Mouse (Mus musculus) frontal cortex, adult (tissue): Measurements from ENCODE around the gene Olfr767.
"Not testable (repeated sequence)": the region's sequence is repeated elsewhere in the genome, so short reads cannot be mapped to it uniquely, and the experiment has no call there.

Experiments
- ATAC-seq: cut with Nextera tagmentation; 2 replicates; pipeline ENCODE4 v1.9.2; 2017; ENCODE audit warnings: mild to moderate bottlenecking, moderate library complexity, mixed read lengths; ENCODE audit not compliant: low TSS enrichment

The Olfr767 gene

DNA sequence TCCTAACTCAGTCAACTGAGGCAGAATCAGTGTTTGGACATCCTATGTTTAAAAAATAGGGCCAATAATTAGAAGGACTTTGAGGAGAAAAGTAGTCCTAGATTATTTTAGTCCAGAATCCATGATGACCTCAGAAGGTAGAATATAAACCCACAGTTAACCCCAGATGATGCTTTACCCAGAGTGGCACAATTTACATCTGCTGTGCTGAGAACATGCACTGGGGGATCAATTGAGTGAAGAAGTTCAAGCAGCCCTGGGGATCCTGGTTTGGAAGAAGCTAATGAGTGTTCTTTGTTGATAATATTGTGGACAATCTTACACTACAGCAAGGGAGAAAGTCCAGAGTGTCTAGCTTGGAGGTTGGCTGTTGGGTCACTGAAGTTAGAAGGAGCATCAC, at the start of gene Olfr767:
TSS of gene Olfr767 (minus strand) at position 101 of the 400 bp plus-strand sequence.
- not testable (repeated sequence) for ATAC-seq

DNA sequence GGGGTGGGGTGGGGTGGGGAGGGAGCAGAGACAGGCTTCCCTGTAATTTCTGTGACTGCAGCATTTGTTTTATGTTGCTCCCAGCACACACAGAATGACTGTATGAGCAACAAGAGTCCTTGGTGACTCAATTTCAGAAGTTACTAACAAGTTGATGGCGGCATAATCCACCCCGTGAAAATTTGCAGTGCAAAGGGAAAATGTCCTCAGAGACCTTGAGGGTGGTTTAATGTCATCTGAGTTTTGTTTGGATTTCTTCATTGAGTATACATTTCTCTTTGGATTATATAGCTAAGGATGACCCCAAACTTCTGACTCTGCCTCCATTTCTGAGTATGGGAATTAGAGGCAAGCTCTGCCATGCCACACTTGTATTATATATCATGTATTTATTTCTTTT, 35.1 kb upstream of the Olfr767 start, which contains the start of gene Olfr769:
TSS of gene Olfr769 (minus strand) at position 101 of the 400 bp plus-strand sequence.
- ATAC-seq = no peak

GRCm38 (mm10) chr10:129115146-129115545, 32.4 kb upstream of the Olfr767 start:
- ATAC-seq = no peak

DNA sequence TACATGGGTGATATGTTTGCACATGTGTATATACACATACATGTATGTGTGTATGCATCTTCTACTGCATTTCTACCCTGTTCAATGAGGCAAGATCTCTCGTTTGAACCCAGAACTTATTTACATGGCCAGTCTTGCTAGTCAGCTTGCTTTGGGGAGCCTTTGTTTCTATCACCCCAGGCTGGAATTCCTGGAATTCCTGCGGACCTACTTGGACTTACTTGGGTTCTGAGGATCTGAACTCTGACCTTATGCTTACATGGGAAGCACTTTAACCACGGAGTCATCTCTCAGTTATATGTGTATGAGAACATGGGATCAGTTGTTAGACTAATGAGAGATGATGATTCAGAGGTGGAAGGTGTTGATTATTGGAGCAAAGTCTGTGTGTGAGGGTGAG, 18.5 kb upstream of the Olfr767 start:
- no peak for ATAC-seq

GRCm38 (mm10) chr10:129099275-129099674, 16.6 kb upstream of the Olfr767 start, which contains the start of gene Olfr768:
Gene Olfr768 (minus strand): TSS chr10:129099375.
- no peak for ATAC-seq

DNA sequence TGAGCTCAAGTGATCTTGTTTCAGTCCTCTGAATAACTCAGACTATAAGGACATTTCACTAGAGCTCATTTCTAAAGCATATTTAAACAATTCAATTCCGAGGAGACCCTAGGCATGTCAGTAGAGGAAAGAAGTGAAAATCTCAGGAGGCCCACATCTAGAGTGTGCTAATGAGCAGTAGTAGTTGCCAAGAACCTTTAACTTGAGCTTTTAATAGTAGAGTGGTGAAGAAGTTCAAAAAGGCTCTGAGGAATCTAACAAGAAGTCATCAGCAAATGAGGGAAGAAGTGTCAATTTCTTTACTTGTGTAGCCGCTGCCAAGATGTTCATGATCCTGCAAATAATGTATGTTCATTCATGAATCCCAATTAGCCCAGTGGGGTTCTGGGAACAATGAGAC, 13.8 kb downstream of the Olfr767 start, which contains the start of gene Olfr766-ps1:
TSS of gene Olfr766-ps1 (minus strand) at position 101 of the 400 bp plus-strand sequence.
- no peak for ATAC-seq

- not testable (repeated sequence) for ATAC-seq
Measured at GRCm38 (mm10) chr10:129049898-129050297, 32.8 kb downstream of the Olfr767 start, which contains the start of gene Olfr765. Gene Olfr765 (minus strand): TSS chr10:129049998.

GRCm38 (mm10) chr10:129039796-129040195, 42.9 kb downstream of the Olfr767 start, which contains the start of gene Olfr764-ps1:
Gene Olfr764-ps1 (minus strand): TSS chr10:129039896.
- ATAC-seq = no peak

DNA sequence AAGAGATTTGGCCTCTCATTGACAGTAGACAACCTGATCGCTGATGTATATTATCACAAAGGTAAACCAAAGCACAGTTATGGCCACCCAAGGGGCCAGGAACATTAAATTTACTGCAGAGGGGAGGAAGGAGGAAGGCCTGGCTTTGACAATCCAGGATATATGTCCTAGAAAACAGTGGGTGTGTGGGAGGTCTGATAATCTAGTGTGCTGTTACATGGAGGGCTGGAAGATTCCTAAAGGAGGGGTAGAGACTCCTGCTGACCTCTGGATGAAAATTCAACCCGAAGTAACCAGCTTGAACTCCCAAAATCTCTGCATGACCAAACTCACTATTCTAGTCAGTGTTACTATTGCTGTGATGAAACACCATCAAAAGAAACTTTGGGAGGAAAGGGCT, 54.4 kb downstream of the Olfr767 start:
- no peak for ATAC-seq

DNA sequence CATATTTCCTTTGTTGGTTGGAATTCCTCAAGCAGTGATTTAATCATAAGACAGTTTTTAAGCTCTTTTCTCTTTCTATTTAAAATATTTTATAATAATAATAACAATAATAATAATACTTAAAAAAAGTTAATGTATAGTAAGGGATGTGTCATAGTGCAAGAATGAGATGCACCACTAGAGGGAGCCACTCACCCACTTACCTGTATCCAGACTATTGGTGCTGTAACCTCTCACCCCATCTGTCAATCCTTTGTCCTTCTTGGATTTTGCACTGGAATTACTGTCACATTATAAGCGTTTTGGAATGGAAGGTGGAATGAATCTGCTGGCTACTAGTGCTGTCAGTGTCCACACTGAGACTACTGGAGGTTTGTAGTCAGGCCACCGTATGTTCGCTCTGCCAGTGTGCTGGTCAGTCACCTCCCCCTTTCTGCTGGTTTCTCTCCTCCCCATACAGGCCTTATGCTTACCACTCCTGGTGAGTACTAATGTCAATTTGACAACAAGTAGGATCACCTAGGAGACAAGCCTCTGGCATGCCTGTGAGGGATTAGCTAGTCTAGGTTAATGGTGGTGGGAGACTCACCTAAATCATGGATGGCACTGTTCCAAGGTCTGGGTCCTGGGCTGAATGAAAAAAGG, 56.6 kb downstream of the Olfr767 start:
- ATAC-seq = no peak
